Mouse (Mus musculus) MEL (cell line): ENCODE results near the gene Cckar.

ENCODE experiments used
- CHD1 ChIP-seq: IDR thresholded peaks from 2 replicates; pipeline ENCODE4 v1.6.1; 2012; ENCODE audit warnings: low read depth, mild to moderate bottlenecking, inconsistent platforms, low read length, improper control_type of control experiment
- CTCF ChIP-seq, 3 experiments: IDR thresholded peaks in 2 of 3; conservative IDR thresholded peaks in 1 of 3; 2 replicates each; pipeline ENCODE4 v1.5.1; 2011 to 2012; ENCODE audit warnings: low read length in 3 of 3, low read depth in 2 of 3, mild to moderate bottlenecking in 2 of 3, improper control_type of control experiment in 1 of 3, inconsistent platforms in 1 of 3, mixed read lengths in 1 of 3, moderate library complexity in 1 of 3; ENCODE audit not compliant: control insufficient read depth in 1 of 3, insufficient read depth in 1 of 3, poor library complexity in 1 of 3, severe bottlenecking in 1 of 3
- E2F4 ChIP-seq: IDR thresholded peaks from 2 replicates; pipeline ENCODE4 v1.6.1; 2011; ENCODE audit warnings: low read depth, low read length, improper control_type of control experiment, borderline replicate concordance
- ETS1 ChIP-seq: IDR thresholded peaks from 2 replicates; pipeline ENCODE4 v1.6.1; 2012; ENCODE audit warnings: low read depth, mild to moderate bottlenecking, inconsistent platforms, low read length, improper control_type of control experiment, moderate library complexity
- GATA1 ChIP-seq: IDR thresholded peaks from 2 replicates; pipeline ENCODE4 v1.6.1; 2011; ENCODE audit warnings: low read depth, low read length, improper control_type of control experiment
- HCFC1 ChIP-seq: IDR thresholded peaks from 2 replicates; pipeline ENCODE4 v1.6.1; 2012; ENCODE audit warnings: low read depth, mild to moderate bottlenecking, inconsistent platforms, low read length, improper control_type of control experiment, moderate library complexity
- MAFK ChIP-seq: IDR thresholded peaks from 2 replicates; pipeline ENCODE4 v1.6.1; 2011; ENCODE audit warnings: low read depth, mild to moderate bottlenecking, low read length, improper control_type of control experiment, borderline replicate concordance
- MXI1 ChIP-seq: IDR thresholded peaks from 2 replicates; pipeline ENCODE4 v1.6.1; 2011; ENCODE audit warnings: mild to moderate bottlenecking, low read depth, low read length, improper control_type of control experiment
- POLR2A ChIP-seq, 2 experiments: IDR thresholded peaks; 2 replicates each; pipeline ENCODE4 v1.6.1; 2011 to 2012; ENCODE audit warnings: low read length in 2 of 2, mild to moderate bottlenecking in 2 of 2, control low read depth in 1 of 2, improper control_type of control experiment in 1 of 2, low read depth in 1 of 2, moderate library complexity in 1 of 2; ENCODE audit not compliant: control insufficient read depth in 1 of 2, insufficient read depth in 1 of 2, poor library complexity in 1 of 2
- TAL1 ChIP-seq: IDR thresholded peaks from 2 replicates; pipeline ENCODE4 v1.6.1; 2012; ENCODE audit warnings: mild to moderate bottlenecking, inconsistent platforms, low read length, moderate library complexity, mixed read lengths
- TBP ChIP-seq: IDR thresholded peaks from 2 replicates; pipeline ENCODE4 v1.8.0; 2011; ENCODE audit warnings: low read depth, low read length, improper control_type of control experiment
- TCF12 ChIP-seq: IDR thresholded peaks from 2 replicates; pipeline ENCODE4 v1.6.1; 2014; ENCODE audit warnings: low read depth, mild to moderate bottlenecking, inconsistent platforms, low read length, improper control_type of control experiment, moderate library complexity
- USF1 ChIP-seq: IDR thresholded peaks from 2 replicates; pipeline ENCODE4 v1.6.1; 2014; ENCODE audit warnings: low read depth, mild to moderate bottlenecking, inconsistent platforms, low read length, improper control_type of control experiment, moderate library complexity
- USF2 ChIP-seq, 2 experiments: IDR thresholded peaks; 2 replicates each; pipeline ENCODE4 v1.6.1; 2011 to 2012; ENCODE audit warnings: improper control_type of control experiment in 2 of 2, low read length in 2 of 2, borderline replicate concordance in 1 of 2, inconsistent platforms in 1 of 2, low read depth in 1 of 2, mild to moderate bottlenecking in 1 of 2; ENCODE audit not compliant: insufficient read depth in 1 of 2

GRCm38 (mm10) chr5:53668021-53668420 lies 39.5 kb downstream of the Cckar start:
- no peak for TF ChIP-seq CTCF (IDR thresholded peaks at IDR 0.05 in 2 of 3, conservative IDR thresholded peaks at IDR 0.05 in 1 of 3; ENCODE audit: control insufficient read depth in 1 of 3, insufficient read depth in 1 of 3, low read depth in 2 of 3, low read length in 3 of 3, poor library complexity in 1 of 3, severe bottlenecking in 1 of 3)
- no peak for TF ChIP-seq TAL1
- no peak for TF ChIP-seq MXI1
- TF ChIP-seq POLR2A (IDR thresholded peaks at IDR 0.05; ENCODE audit: control insufficient read depth in 1 of 2, insufficient read depth in 1 of 2, low read depth in 1 of 2, low read length in 2 of 2, poor library complexity in 1 of 2) = no peak
- TF ChIP-seq ETS1 = no peak
- no peak for TF ChIP-seq CHD1
- no peak for TF ChIP-seq USF2 (IDR thresholded peaks at IDR 0.05; ENCODE audit: borderline replicate concordance in 1 of 2, insufficient read depth in 1 of 2, low read depth in 1 of 2, low read length in 2 of 2)
- TF ChIP-seq GATA1 = no peak
- no peak for TF ChIP-seq E2F4
- TF ChIP-seq HCFC1 = no peak
- no peak for TF ChIP-seq MAFK
- no peak for TF ChIP-seq TCF12
- TF ChIP-seq TBP = no peak
- no peak for TF ChIP-seq USF1
